Mouse (Mus musculus) limb, embryonic 14.5 days (tissue): ENCODE measurements at regions not wholly inside any gene's neighbourhood (a gene's known extent, or its start where the extent isn't known, plus 50 kb on each side); places are given as distances from the start of the nearest gene placed in this dataset.
A peak's percentile ranks its signal among the peaks of the same experiment; 100 is the strongest.

Source experiments
- ATAC-seq: fragments of 200-750 bp; cut with Nextera tagmentation; 2 replicates; pipeline ENCODE4 v1.8.0; 2017; ENCODE audit warnings: low read depth, moderate number of reproducible peaks, moderate TSS enrichment; ENCODE audit not compliant: low FRiP score
- DNase-seq: peaks from one replicate; pipeline ENCODE4 v3.0.0-alpha.2; 2015; ENCODE audit warnings: low spot score
- H3K27ac ChIP-seq: fragments of 300-500 bp; sonication (generic); replicated peaks from 2 replicates; pipeline ENCODE4 v1.5.1; 2014; ENCODE audit warnings: low read depth, mild to moderate bottlenecking, low read length, moderate library complexity, mixed read lengths
- H3K27me3 ChIP-seq: fragments of 300-500 bp; sonication (generic); 2 replicates; pipeline ENCODE4 v1.6.1; 2014; ENCODE audit warnings: low read length, mixed read lengths; ENCODE audit not compliant: control insufficient read depth, insufficient read depth
- H3K36me3 ChIP-seq: fragments of 300-500 bp; sonication (generic); 2 replicates; pipeline ENCODE4 v1.6.1; 2014; ENCODE audit warnings: mild to moderate bottlenecking, low read length, moderate library complexity, mixed read lengths; ENCODE audit not compliant: control insufficient read depth, insufficient read depth
- H3K4me1 ChIP-seq: fragments of 300-500 bp; sonication (generic); 2 replicates; pipeline ENCODE4 v1.6.1; 2014; ENCODE audit warnings: antibody characterized with exemption, low read length, mixed read lengths; ENCODE audit not compliant: control insufficient read depth, insufficient read depth
- H3K4me2 ChIP-seq: fragments of 300-500 bp; sonication (generic); replicated peaks from 2 replicates; pipeline ENCODE4 v1.6.1; 2014; ENCODE audit warnings: low read depth, mild to moderate bottlenecking, low read length, moderate library complexity; ENCODE audit not compliant: severe bottlenecking
- H3K4me3 ChIP-seq: fragments of 300-500 bp; sonication (generic); replicated peaks from 2 replicates; pipeline ENCODE4 v1.5.1; 2014; ENCODE audit warnings: low read length
- H3K9ac ChIP-seq: fragments of 300-500 bp; sonication (generic); 2 replicates; pipeline ENCODE4 v1.6.1; 2014; ENCODE audit warnings: mild to moderate bottlenecking, low read depth, low read length, moderate library complexity; ENCODE audit not compliant: severe bottlenecking
- H3K9me3 ChIP-seq: fragments of 300-500 bp; sonication (generic); 2 replicates; pipeline ENCODE4 v1.6.1; 2016; ENCODE audit warnings: low read length; ENCODE audit not compliant: control insufficient read depth
- POLR2A ChIP-seq: fragments of 200-500 bp; IDR thresholded peaks from 2 replicates; pipeline ENCODE4 v1.8.0; 2012; ENCODE audit warnings: inconsistent platforms, mild to moderate bottlenecking, moderate library complexity, borderline replicate concordance; ENCODE audit not compliant: insufficient read depth, insufficient read length; ENCODE audit errors: extremely low read depth
- WGBS: fragments of 180-500 bp; shearing (Covaris S2); extraction: QIAGEN DNeasy Blood & Tissue Kit; methylation state at CpG from one replicate; pipeline ENCODE4 v1.1.7; 2014; 5-methylcytosine and 5-hydroxymethylcytosine counted together

DNA sequence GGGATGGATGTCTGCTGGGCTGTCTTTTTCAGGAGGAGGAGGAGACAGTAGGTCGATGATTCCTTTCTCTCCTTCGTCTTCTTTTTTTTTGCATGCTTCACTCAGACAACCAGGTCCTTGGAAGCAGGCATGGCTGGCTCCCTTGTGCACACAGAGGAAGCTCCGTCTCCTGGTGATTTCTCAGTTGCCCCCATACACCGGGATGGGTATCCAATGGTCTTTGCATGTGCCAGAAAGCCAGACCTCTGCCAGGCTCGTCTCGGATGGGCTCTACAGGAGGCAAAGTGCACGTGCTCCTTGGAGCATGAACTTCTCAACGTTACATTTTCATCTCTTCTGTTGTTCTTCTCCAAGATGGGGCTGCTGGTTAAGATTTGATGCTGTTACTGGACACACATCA is 82.7 kb downstream of the Emp1 start:
- 32% methylated on average over 8 of the region's 8 CpGs for WGBS
- Histone ChIP-seq H3K4me2 (peak overlapping the region; percentile 13), H3K27ac (no peak overlapping the region), H3K4me3 (no peak overlapping the region), H3K36me3 (no peaks in the 10 kb centered on the region), H3K9me3 (no peaks in the 10 kb centered on the region), H3K27me3 (no peaks in the 10 kb centered on the region), H3K4me1 (peaks cover 14% of the 10 kb centered on the region), H3K9ac (no peak overlapping the region)
- ATAC-seq (no peak), DNase-seq (no peak)
- no peak for TF ChIP-seq POLR2A

DNA sequence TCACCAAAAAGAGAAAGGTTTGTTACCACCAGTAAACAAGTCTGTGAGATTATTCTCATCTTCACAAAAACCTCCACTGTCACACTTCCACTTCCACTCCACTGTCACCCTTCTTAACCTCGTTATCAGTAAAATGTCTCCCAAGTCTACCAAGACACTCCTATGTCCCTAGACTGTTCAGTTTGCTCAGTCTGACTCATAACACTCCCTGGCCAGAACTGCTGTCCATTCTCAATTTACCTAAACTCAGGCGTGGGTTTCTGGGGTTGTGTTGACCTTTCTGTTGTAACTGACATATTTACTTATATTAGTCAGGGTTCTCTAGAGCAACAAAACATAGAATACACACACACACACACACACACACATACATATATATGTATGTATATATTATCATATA is 85.5 kb downstream of the Emp1 start:
- no peaks in the 10 kb centered on the region for H3K27me3 ChIP-seq
- ATAC-seq (no peak), DNase-seq (no peak)
- no peaks in the 10 kb centered on the region for H3K9me3 ChIP-seq
- no peak overlapping the region for H3K4me3 ChIP-seq
- no peak overlapping the region for H3K27ac ChIP-seq
- peaks cover 8% of the 10 kb centered on the region for H3K4me1 ChIP-seq
- 84% methylated on average over 2 of the region's 2 CpGs for WGBS
- no peak overlapping the region for H3K4me2 ChIP-seq
- H3K36me3 ChIP-seq, result no peaks in the 10 kb centered on the region
- H3K9ac ChIP-seq, result no peak overlapping the region
- no peak for TF ChIP-seq POLR2A

DNA sequence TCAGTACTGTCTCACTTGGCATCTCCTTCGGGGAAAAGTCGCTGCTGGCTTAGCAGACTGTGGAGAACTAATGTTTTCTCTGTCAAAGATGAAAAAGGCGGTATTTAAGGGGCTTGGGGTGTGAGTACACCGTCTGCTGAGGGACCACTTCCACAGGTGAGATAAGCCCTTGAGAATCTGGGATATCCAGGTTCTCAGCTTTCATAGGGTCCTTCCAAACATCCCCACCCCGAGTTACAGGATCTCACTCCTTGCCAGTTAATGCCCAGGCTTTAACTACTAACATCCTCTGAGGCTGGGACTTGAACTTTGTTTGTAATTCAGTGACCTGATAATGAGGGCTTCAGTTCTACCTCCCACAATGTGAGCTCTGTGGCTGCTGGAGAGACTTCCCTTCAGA is 86.9 kb downstream of the Emp1 start:
- no peak overlapping the region for H3K9ac ChIP-seq
- WGBS, result 66% methylated on average over 5 of the region's 5 CpGs
- H3K9me3 ChIP-seq, result no peaks in the 10 kb centered on the region
- H3K36me3 ChIP-seq, result no peaks in the 10 kb centered on the region
- H3K4me3 ChIP-seq, result no peak overlapping the region
- DNase-seq (no peak), ATAC-seq (no peak)
- peaks cover 8% of the 10 kb centered on the region for H3K4me1 ChIP-seq
- no peaks in the 10 kb centered on the region for H3K27me3 ChIP-seq
- H3K4me2 ChIP-seq, result no peak overlapping the region
- H3K27ac ChIP-seq, result no peak overlapping the region
- TF ChIP-seq POLR2A, result no peak

DNA sequence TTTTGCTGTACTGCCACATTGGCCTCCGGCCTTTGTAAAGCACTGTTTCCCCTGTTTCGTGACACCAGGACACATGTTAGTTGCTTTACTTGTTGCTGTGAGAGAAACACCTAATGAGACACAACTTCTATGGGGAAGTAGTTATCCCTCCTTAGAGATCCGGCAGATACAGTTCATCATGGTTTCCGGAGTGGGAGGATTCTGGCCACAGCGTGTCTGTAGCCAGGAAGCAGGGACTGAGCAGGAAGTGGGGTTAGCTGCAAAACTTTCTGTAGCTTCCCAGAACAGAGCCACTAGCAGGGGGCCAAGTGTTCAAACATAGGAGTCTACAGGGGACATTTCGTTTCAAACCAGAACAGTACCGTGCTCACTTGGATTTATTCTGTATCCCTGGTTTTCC is 88.2 kb downstream of the Emp1 start:
- H3K9me3 ChIP-seq, result no peaks in the 10 kb centered on the region
- no peak overlapping the region for H3K4me2 ChIP-seq
- H3K27ac ChIP-seq, result no peak overlapping the region
- H3K27me3 ChIP-seq, result no peaks in the 10 kb centered on the region
- no peaks in the 10 kb centered on the region for H3K36me3 ChIP-seq
- no peak overlapping the region for H3K9ac ChIP-seq
- whole genome bisulfite sequencing, result 74% methylated on average over 7 of the region's 7 CpGs
- no peak for TF ChIP-seq POLR2A
- ATAC-seq, result no peak
- no peak for DNase-seq
- H3K4me1 ChIP-seq, result no peaks in the 10 kb centered on the region
- H3K4me3 ChIP-seq, result no peak overlapping the region

DNA sequence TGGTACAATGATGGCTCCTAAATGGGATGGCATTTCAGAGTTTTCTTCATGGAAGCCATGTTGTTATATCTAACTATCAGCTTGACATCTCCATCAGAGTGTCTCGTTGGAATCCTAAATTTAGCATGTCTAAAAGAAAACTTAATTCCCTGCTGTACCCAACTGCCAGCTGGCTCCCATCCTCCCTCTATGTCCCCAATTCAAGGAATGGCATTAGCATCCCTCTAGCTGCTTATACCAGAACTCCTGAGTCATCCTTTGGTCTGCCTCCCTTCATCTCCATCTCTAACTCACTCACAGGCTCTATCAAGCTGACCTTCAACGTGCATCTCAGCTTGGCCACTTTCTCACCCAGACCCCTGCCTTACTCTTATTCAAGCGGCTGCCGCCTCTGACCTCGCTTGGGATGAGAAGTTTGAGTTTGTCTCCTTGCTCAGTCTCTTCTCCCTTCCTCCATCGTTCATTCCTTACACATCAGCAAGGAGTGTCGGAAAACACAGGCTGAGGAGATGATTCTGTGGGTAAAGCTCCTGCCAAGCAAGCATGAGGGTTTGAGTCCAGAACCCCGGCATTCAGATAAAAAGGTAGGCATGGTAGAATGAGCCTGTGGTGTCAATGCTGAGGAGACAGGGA is 88.9 kb downstream of the Emp1 start:
- Histone ChIP-seq H3K9me3 (no peaks in the 10 kb centered on the region), H3K4me1 (no peaks in the 10 kb centered on the region), H3K36me3 (no peaks in the 10 kb centered on the region), H3K27ac (no peak overlapping the region), H3K4me3 (no peak overlapping the region), H3K27me3 (no peaks in the 10 kb centered on the region), H3K9ac (no peak overlapping the region), H3K4me2 (no peak overlapping the region)
- TF ChIP-seq POLR2A, result no peak
- no peak for DNase-seq
- no peak for ATAC-seq
- 91% methylated on average over 8 of the region's 8 CpGs for WGBS

DNA sequence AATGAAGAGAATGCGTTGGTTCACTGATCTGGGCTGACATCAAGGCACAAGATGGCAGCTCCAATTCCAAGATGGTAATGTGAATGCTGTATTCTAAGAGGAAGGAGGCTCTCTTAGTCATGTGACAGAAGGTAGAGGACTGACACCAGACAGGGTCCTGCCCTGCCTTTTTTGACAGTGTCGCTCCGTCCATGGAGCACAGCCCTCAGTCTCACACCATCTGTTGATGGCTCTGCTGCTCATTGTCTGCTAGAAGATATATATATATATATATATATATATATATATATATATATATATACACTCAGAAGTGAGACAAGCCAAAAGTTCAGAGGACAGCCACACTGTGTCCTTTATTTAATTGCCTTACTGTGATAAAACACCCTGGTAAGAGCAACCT is 90.7 kb downstream of the Emp1 start:
- H3K36me3 ChIP-seq, result no peaks in the 10 kb centered on the region
- H3K4me2 ChIP-seq, result no peak overlapping the region
- no peak overlapping the region for H3K27ac ChIP-seq
- WGBS, result 90% methylated on average over 3 of the region's 3 CpGs
- H3K9me3 ChIP-seq, result no peaks in the 10 kb centered on the region
- TF ChIP-seq POLR2A, result no peak
- H3K4me3 ChIP-seq, result no peak overlapping the region
- DNase-seq (no peak), ATAC-seq (no peak)
- H3K9ac ChIP-seq, result no peak overlapping the region
- H3K4me1 ChIP-seq, result no peaks in the 10 kb centered on the region
- no peaks in the 10 kb centered on the region for H3K27me3 ChIP-seq
